Mouse (Mus musculus) spleen, adult 2 months (tissue): ENCODE results near the gene Kbtbd2.

Experiments
- CTCF ChIP-seq: fragments of 200-500 bp; IDR thresholded peaks from 2 replicates; pipeline ENCODE4 v1.5.1; 2011; ENCODE audit warnings: mild to moderate bottlenecking, inconsistent platforms; ENCODE audit not compliant: insufficient read depth, insufficient read length, insufficient replicate concordance; ENCODE audit errors: extremely low read depth
- POLR2A ChIP-seq: fragments of 200-500 bp; IDR thresholded peaks from 2 replicates; pipeline ENCODE4 v1.6.1; 2011; ENCODE audit warnings: low read depth, low read length, inconsistent platforms

GRCm38 (mm10) chr6:56745950-56746543 is 51.6 kb downstream of the Kbtbd2 start:
- TF ChIP-seq CTCF, result no peak
- no peak for TF ChIP-seq POLR2A
